In genomic region chr1:97931220-97931619, GRCm38 (mm10) we compare ENCODE assay signal across 19 mouse cellular contexts.
DNase-seq lines count a peak whose midpoint lies in the region; ATAC-seq and TF ChIP-seq lines count a peak whose summit lies in the region.
"Had no signal": no experiment of that assay in that cellular context is flagged by ENCODE, and none has a peak within 500 bp of the region (broad histone marks: within the 10 kb centered on the region; RNA-seq: fewer than 3 reads in every experiment).

No protein-coding gene starts in this region.

- 18% methylated on average over 4 of the region's 4 CpGs for WGBS in forebrain, embryonic 15.5 days
- 19% methylated on average over 4 of the region's 4 CpGs for WGBS in forebrain, postnatal 0 days
- WGBS in hindbrain, embryonic 14.5 days: 58% methylated on average over 4 of the region's 4 CpGs
- WGBS in hindbrain, embryonic 10.5 days: 84% methylated on average over 4 of the region's 4 CpGs
- WGBS in neural tube, embryonic 12.5 days: 62% methylated on average over 4 of the region's 4 CpGs
- 40% methylated on average over 4 of the region's 4 CpGs for WGBS in neural tube, embryonic 15.5 days

- peaks cover 20% of the 10 kb centered on the region for H3K4me1 ChIP-seq in forebrain, embryonic 15.5 days
- peaks cover 14% of the 10 kb centered on the region for H3K4me1 ChIP-seq in forebrain, postnatal 0 days (ENCODE audit: insufficient read depth)
- peaks cover 22% of the 10 kb centered on the region for H3K4me1 ChIP-seq in hindbrain, embryonic 14.5 days (replicated peaks; ENCODE audit: control insufficient read depth, insufficient read depth, low read length)
- peaks cover 11% of the 10 kb centered on the region for H3K4me1 ChIP-seq in hindbrain, embryonic 10.5 days (replicated peaks)
- H3K4me1 ChIP-seq in neural tube, embryonic 12.5 days: 0 out of 2 replicates have a peak, but pooled peaks cover 13% of the 10 kb centered on the region
- peaks cover 21% of the 10 kb centered on the region for H3K4me1 ChIP-seq in neural tube, embryonic 15.5 days
- H3K4me1 ChIP-seq: embryonic facial prominence, embryonic 10.5 days had no signal

- no peaks in the 10 kb centered on the region for H3K9me3 ChIP-seq in forebrain, embryonic 15.5 days
- no peaks in the 10 kb centered on the region for H3K9me3 ChIP-seq in forebrain, postnatal 0 days (ENCODE audit: low read length)
- H3K9me3 ChIP-seq in hindbrain, embryonic 14.5 days (ENCODE audit: control insufficient read depth, low read length): no peaks in the 10 kb centered on the region
- no peaks in the 10 kb centered on the region for H3K9me3 ChIP-seq in hindbrain, embryonic 10.5 days
- no peaks in the 10 kb centered on the region for H3K9me3 ChIP-seq in neural tube, embryonic 12.5 days
- no peaks in the 10 kb centered on the region for H3K9me3 ChIP-seq in neural tube, embryonic 15.5 days (replicated peaks)
- H3K9me3 ChIP-seq: embryonic facial prominence, embryonic 10.5 days; heart, embryonic 15.5 days had no signal

- H3K4me2 ChIP-seq in forebrain, embryonic 15.5 days (replicated peaks): no peak overlapping the region
- no peak overlapping the region for H3K4me2 ChIP-seq in forebrain, postnatal 0 days (ENCODE audit: low read depth)
- H3K4me2 ChIP-seq in hindbrain, embryonic 14.5 days (replicated peaks): no peak overlapping the region
- H3K4me2 ChIP-seq in neural tube, embryonic 12.5 days (replicated peaks): no peak overlapping the region
- H3K4me2 ChIP-seq in neural tube, embryonic 15.5 days: peak overlapping the region; percentile 30
- H3K4me2 ChIP-seq: heart, embryonic 11.5 days; heart, embryonic 15.5 days had no signal

- TF ChIP-seq CTCF in forebrain, postnatal 0 days (IDR thresholded peaks at IDR 0.05; ENCODE audit: low read depth): no peak

- H3K9ac ChIP-seq in forebrain, embryonic 15.5 days (replicated peaks): no peak overlapping the region
- H3K9ac ChIP-seq in forebrain, postnatal 0 days: no peak overlapping the region
- no peak overlapping the region for H3K9ac ChIP-seq in hindbrain, embryonic 14.5 days
- H3K9ac ChIP-seq in neural tube, embryonic 12.5 days: no peak overlapping the region
- H3K9ac ChIP-seq in neural tube, embryonic 15.5 days (replicated peaks): no peak overlapping the region
- H3K9ac ChIP-seq: heart, embryonic 15.5 days had no signal

- DNase-seq in forebrain, postnatal 0 days: no peak
- no peak for DNase-seq in hindbrain, embryonic 14.5 days (ENCODE audit: low spot score)
- DNase-seq in hindbrain, embryonic 10.5 days (ENCODE audit: low spot score): no peak
- no peak for DNase-seq in neural tube, embryonic 10.5 days (ENCODE audit: extremely low spot score, low spot score)
- no peak for DNase-seq in kidney, adult 9 months
- DNase-seq: adrenal gland, adult 8-10 months; adrenal gland, postnatal 36 days; cerebellum, adult 2 months; cerebellum, postnatal 10 days; gastrocnemius, postnatal 14 days; heart, adult 2 months; heart, postnatal 14 days; kidney, adult 11 months had no signal

- H3K27me3 ChIP-seq in forebrain, embryonic 15.5 days: no peaks in the 10 kb centered on the region
- no peaks in the 10 kb centered on the region for H3K27me3 ChIP-seq in forebrain, postnatal 0 days (ENCODE audit: insufficient read depth, low read length)
- H3K27me3 ChIP-seq in hindbrain, embryonic 14.5 days (ENCODE audit: control insufficient read depth, insufficient read depth, low read length): no peaks in the 10 kb centered on the region
- no peaks in the 10 kb centered on the region for H3K27me3 ChIP-seq in hindbrain, embryonic 10.5 days (ENCODE audit: insufficient read depth, poor library complexity, severe bottlenecking)
- no peaks in the 10 kb centered on the region for H3K27me3 ChIP-seq in neural tube, embryonic 12.5 days (replicated peaks)
- H3K27me3 ChIP-seq in neural tube, embryonic 15.5 days (replicated peaks): no peaks in the 10 kb centered on the region
- H3K27me3 ChIP-seq: heart, embryonic 15.5 days had no signal

- no peak overlapping the region for H3K4me3 ChIP-seq in forebrain, embryonic 15.5 days
- H3K4me3 ChIP-seq in forebrain, postnatal 0 days (ENCODE audit: low read depth, low read length): no peak overlapping the region
- H3K4me3 ChIP-seq in hindbrain, embryonic 14.5 days (replicated peaks; ENCODE audit: low read length): no peak overlapping the region
- no peak overlapping the region for H3K4me3 ChIP-seq in hindbrain, embryonic 10.5 days
- no peak overlapping the region for H3K4me3 ChIP-seq in neural tube, embryonic 12.5 days
- H3K4me3 ChIP-seq in neural tube, embryonic 15.5 days (replicated peaks): no peak overlapping the region
- H3K4me3 ChIP-seq: embryonic facial prominence, embryonic 10.5 days; heart, adult 2 months; heart, embryonic 15.5 days had no signal

- H3K27ac ChIP-seq in forebrain, embryonic 15.5 days (replicated peaks): 0 out of 2 replicates have a peak overlapping the region, but pooled peaks have one; percentile 21
- no peak overlapping the region for H3K27ac ChIP-seq in forebrain, postnatal 0 days (ENCODE audit: low read depth, low read length)
- H3K27ac ChIP-seq in hindbrain, embryonic 14.5 days: peak overlapping the region; percentile 16; the same call in 1 of the 2 replicates
- no peak overlapping the region for H3K27ac ChIP-seq in hindbrain, embryonic 10.5 days
- no peak overlapping the region for H3K27ac ChIP-seq in neural tube, embryonic 12.5 days
- H3K27ac ChIP-seq in neural tube, embryonic 15.5 days (replicated peaks): peak overlapping the region; percentile 67
- H3K27ac ChIP-seq: embryonic facial prominence, embryonic 10.5 days; heart, adult 2 months; heart, embryonic 15.5 days had no signal

- 0 out of 2 replicates have a peak, but pooled peaks have one; percentile 6 for ATAC-seq in forebrain, embryonic 15.5 days (replicated peaks)
- no peak for ATAC-seq in forebrain, postnatal 0 days
- no peak for ATAC-seq in hindbrain, embryonic 14.5 days (ENCODE audit: low FRiP score)
- peak; percentile 45 for ATAC-seq in neural tube, embryonic 12.5 days (ENCODE audit: low FRiP score, low read depth)
- peak; percentile 33 for ATAC-seq in neural tube, embryonic 15.5 days (ENCODE audit: low FRiP score)

- H3K36me3 ChIP-seq in forebrain, embryonic 15.5 days: no peaks in the 10 kb centered on the region
- no peaks in the 10 kb centered on the region for H3K36me3 ChIP-seq in forebrain, postnatal 0 days (ENCODE audit: insufficient read depth)
- no peaks in the 10 kb centered on the region for H3K36me3 ChIP-seq in hindbrain, embryonic 14.5 days (replicated peaks; ENCODE audit: control insufficient read depth, insufficient read depth)
- no peaks in the 10 kb centered on the region for H3K36me3 ChIP-seq in hindbrain, embryonic 10.5 days
- H3K36me3 ChIP-seq in neural tube, embryonic 12.5 days: no peaks in the 10 kb centered on the region
- H3K36me3 ChIP-seq in neural tube, embryonic 15.5 days: no peaks in the 10 kb centered on the region
- H3K36me3 ChIP-seq: embryonic facial prominence, embryonic 10.5 days had no signal

Comparison
In these comparisons a context has a peak if more than half of its experiments do, and no peak if none do; other contexts are left out.
1. ATAC-seq: peak in forebrain, embryonic 15.5 days (single experiment), neural tube, embryonic 12.5 days (single experiment) and neural tube, embryonic 15.5 days (single experiment); none in forebrain, postnatal 0 days (single experiment) and hindbrain, embryonic 14.5 days (single experiment).
2. H3K27ac ChIP-seq: peak in forebrain, embryonic 15.5 days (single experiment), hindbrain, embryonic 14.5 days (single experiment) and neural tube, embryonic 15.5 days (single experiment); none in forebrain, postnatal 0 days (single experiment), hindbrain, embryonic 10.5 days (single experiment) and neural tube, embryonic 12.5 days (single experiment).